Mouse (Mus musculus) brain, adult 10 weeks (tissue): ENCODE measurements around the gene Pex19. TPM values are rescaled to one million over a fixed set of nuclear protein-coding genes. Genes with fewer than 3 reads are reported as not detected.

Source experiments
- polyA plus RNA-seq: library from polyadenylated mRNA; stranded (reverse); fragments of 350-450 nt; fragmentation: Illumina TruSeq; extraction: RNeasy Lipid Tissue Mini Kit (QIAGEN cat#74804); gene quantifications from one replicate; pipeline ENCODE4 v1.2.3, GENCODE M21; 2015; ENCODE audit warnings: low read depth, low replicate concordance

Gene Pex19
- polyA plus RNA-seq = 102 TPM

DNA sequence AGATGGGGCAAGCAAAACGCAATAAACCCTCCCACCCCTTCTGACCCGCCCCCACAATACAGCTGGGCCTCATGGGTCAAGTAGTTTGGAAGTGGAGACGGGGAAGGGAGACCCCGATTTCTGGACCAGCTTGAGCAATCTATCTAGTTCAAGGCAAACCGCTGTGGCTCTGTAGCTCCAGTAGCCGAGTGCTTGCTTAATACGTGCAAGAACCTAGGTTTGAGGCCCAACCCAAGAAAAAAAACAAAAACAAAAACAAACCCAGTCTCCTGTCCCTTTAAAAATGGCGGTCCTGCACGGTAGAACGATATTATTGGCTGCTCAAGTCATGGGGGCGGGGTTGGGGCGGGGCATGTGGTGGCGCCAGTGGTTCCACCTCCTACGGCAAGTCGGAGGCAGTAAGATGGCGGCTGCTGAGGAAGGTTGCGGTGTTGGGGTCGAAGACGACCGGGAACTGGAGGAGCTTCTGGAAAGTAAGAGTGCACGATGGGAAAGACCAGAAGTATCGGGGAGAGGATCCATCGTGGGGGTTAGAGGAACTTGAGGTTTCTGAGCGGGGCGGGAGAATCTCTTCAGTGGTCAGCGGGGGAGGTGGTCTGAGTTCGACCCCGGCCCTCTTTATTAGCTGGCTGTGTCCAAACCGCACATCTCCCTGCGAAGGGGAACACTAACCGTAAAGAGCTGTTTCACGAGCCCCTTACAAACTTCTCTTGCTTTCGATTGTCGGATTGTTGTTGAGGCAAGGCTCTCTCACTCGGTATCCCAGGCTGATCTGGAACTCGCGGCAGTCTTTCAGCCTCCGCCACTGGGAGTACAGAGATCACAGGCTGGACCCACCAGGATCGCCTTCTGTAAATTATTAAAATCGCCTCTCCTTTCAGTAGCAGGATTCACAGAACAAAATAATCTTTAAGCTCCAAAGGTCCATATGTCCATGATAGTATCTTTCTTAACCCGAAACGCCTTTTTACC is at the start of gene Pex19:
Gene Pex19, plus strand, starts transcription at position 380 of the 972 bp plus-strand sequence.

GRCm38 (mm10) chr1:172082101-172082898 is 44.3 kb upstream of the Pex19 start, which contains the start of the genes Copa and Ncstn:
Gene Copa (plus strand): TSS chr1:172082529.
Gene Ncstn (minus strand): TSS chr1:172082795.

GRCm38 (mm10) chr1:172147835-172148278 is 21.3 kb downstream of the Pex19 start, which contains the start of gene Dcaf8:
Gene Dcaf8 (plus strand): TSS chr1:172148084.

Other genes starting within 250 kb of the Pex19 start
- not detected for gene Gm10521, start 231.1 kb upstream of the Pex19 start, polyA plus RNA-seq
- 0.34 TPM for gene Slamf6, start 209.2 kb upstream of the Pex19 start, polyA plus RNA-seq
- 6.4 TPM for gene Vangl2, start 98.3 kb upstream of the Pex19 start, polyA plus RNA-seq
- 0.42 TPM for gene Nhlh1, start 69.2 kb upstream of the Pex19 start, polyA plus RNA-seq
- 128 TPM for gene Copa, start 44.2 kb upstream of the Pex19 start, polyA plus RNA-seq
- 56.8 TPM for gene Ncstn, start 44.0 kb upstream of the Pex19 start, polyA plus RNA-seq
- gene Dcaf8, start 21.3 kb downstream of the Pex19 start, polyA plus RNA-seq = 114 TPM
- 541 TPM for gene Pea15a, start 80.0 kb downstream of the Pex19 start, polyA plus RNA-seq
- 2.0 TPM for gene Casq1, start 93.1 kb downstream of the Pex19 start, polyA plus RNA-seq
- not detected for gene Atp1a4, start 131.7 kb downstream of the Pex19 start, polyA plus RNA-seq
- gene Igsf8, start 134.9 kb downstream of the Pex19 start, polyA plus RNA-seq = 168 TPM
- 494 TPM for gene Atp1a2, start 171.3 kb downstream of the Pex19 start, polyA plus RNA-seq
- 91.1 TPM for gene Kcnj9, start 202.6 kb downstream of the Pex19 start, polyA plus RNA-seq
- 128 TPM for gene Kcnj10, start 214.5 kb downstream of the Pex19 start, polyA plus RNA-seq
- gene Pigm, start 249.8 kb downstream of the Pex19 start, polyA plus RNA-seq = 5.5 TPM